Mouse (Mus musculus) MEL (cell line): ENCODE results near the gene Tnni2. TPM values are rescaled to one million over a fixed set of nuclear protein-coding genes. Genes with fewer than 3 reads are reported as not detected.
A peak's percentile ranks its signal among the peaks of the same experiment; 100 is the strongest.

Experiments
- DNase-seq: peaks from one replicate; pipeline ENCODE4 v3.0.0; 2011; ENCODE audit warnings: low read depth, low spot score
- H3K27ac ChIP-seq: 2 replicates; pipeline ENCODE4 v1.5.1; 2012; ENCODE audit warnings: low read depth, mild to moderate bottlenecking, control low read depth, low read length, moderate library complexity; ENCODE audit not compliant: control insufficient read depth
- H3K27me3 ChIP-seq, 2 experiments: fragments of 150-350 bp in 1 of 2; sonication (generic) in 1 of 2; 2 replicates each; pipeline ENCODE4 v1.6.1; 2012; ENCODE audit warnings: low read length in 2 of 2, mild to moderate bottlenecking in 2 of 2, improper control_type of control experiment in 1 of 2, moderate library complexity in 1 of 2; ENCODE audit not compliant: insufficient read depth in 2 of 2, control insufficient read depth in 1 of 2
- H3K36me3 ChIP-seq, 2 experiments: 2 replicates each; pipeline ENCODE4 v1.6.1; 2012 to 2014; ENCODE audit warnings: low read length in 2 of 2, improper control_type of control experiment in 1 of 2, inconsistent platforms in 1 of 2, mild to moderate bottlenecking in 1 of 2; ENCODE audit not compliant: insufficient read depth in 2 of 2, control insufficient read depth in 1 of 2
- H3K4me1 ChIP-seq, 2 experiments: fragments of 150-350 bp in 1 of 2; sonication (generic) in 1 of 2; 2 replicates each; pipeline ENCODE4 v1.6.1; 2012; ENCODE audit warnings: low read length in 2 of 2, improper control_type of control experiment in 1 of 2, mild to moderate bottlenecking in 1 of 2; ENCODE audit not compliant: insufficient read depth in 2 of 2, control insufficient read depth in 1 of 2
- H3K4me3 ChIP-seq, 2 experiments: fragments of 150-350 bp in 1 of 2; sonication (generic) in 1 of 2; 2 replicates each; pipeline ENCODE4 v1.5.1; 2012; ENCODE audit warnings: low read depth in 2 of 2, low read length in 2 of 2, mild to moderate bottlenecking in 2 of 2, moderate library complexity in 2 of 2, control low read depth in 1 of 2, improper control_type of control experiment in 1 of 2; ENCODE audit not compliant: control insufficient read depth in 1 of 2, insufficient read depth in 1 of 2
- H3K79me2 ChIP-seq: 2 replicates; pipeline ENCODE4 v1.6.1; 2012; ENCODE audit warnings: mild to moderate bottlenecking, low read length, moderate library complexity; ENCODE audit not compliant: control insufficient read depth, poor library complexity, insufficient read depth
- H3K9ac ChIP-seq: 2 replicates; pipeline ENCODE4 v1.6.1; 2012; ENCODE audit warnings: low read depth, mild to moderate bottlenecking, control low read depth, low read length, moderate library complexity; ENCODE audit not compliant: control insufficient read depth, poor library complexity, severe bottlenecking
- H3K9me3 ChIP-seq: fragments of 150-350 bp; sonication (generic); replicated peaks from 2 replicates; pipeline ENCODE4 v1.6.1; 2012; ENCODE audit warnings: mild to moderate bottlenecking, low read length, improper control_type of control experiment, moderate library complexity; ENCODE audit not compliant: insufficient read depth
- CHD1 ChIP-seq: IDR thresholded peaks from 2 replicates; pipeline ENCODE4 v1.6.1; 2012; ENCODE audit warnings: low read depth, mild to moderate bottlenecking, inconsistent platforms, low read length, improper control_type of control experiment
- E2F4 ChIP-seq: IDR thresholded peaks from 2 replicates; pipeline ENCODE4 v1.6.1; 2011; ENCODE audit warnings: low read depth, low read length, improper control_type of control experiment, borderline replicate concordance
- ELF1 ChIP-seq: IDR thresholded peaks from 2 replicates; pipeline ENCODE4 v1.6.1; 2014; ENCODE audit warnings: low read depth, mild to moderate bottlenecking, inconsistent platforms, low read length, improper control_type of control experiment, moderate library complexity
- GABPA ChIP-seq: IDR thresholded peaks from 2 replicates; pipeline ENCODE4 v1.6.1; 2012; ENCODE audit warnings: low read depth, mild to moderate bottlenecking, inconsistent platforms, low read length, improper control_type of control experiment, moderate library complexity
- HCFC1 ChIP-seq: IDR thresholded peaks from 2 replicates; pipeline ENCODE4 v1.6.1; 2012; ENCODE audit warnings: low read depth, mild to moderate bottlenecking, inconsistent platforms, low read length, improper control_type of control experiment, moderate library complexity
- JUND ChIP-seq: IDR thresholded peaks from 2 replicates; pipeline ENCODE4 v1.6.1; 2011; ENCODE audit warnings: low read depth, mild to moderate bottlenecking, improper control_type of control experiment, low read length
- MAFK ChIP-seq: IDR thresholded peaks from 2 replicates; pipeline ENCODE4 v1.6.1; 2011; ENCODE audit warnings: low read depth, mild to moderate bottlenecking, low read length, improper control_type of control experiment, borderline replicate concordance
- MEF2A ChIP-seq: IDR thresholded peaks from 2 replicates; pipeline ENCODE4 v1.6.1; 2014; ENCODE audit warnings: low read depth, mild to moderate bottlenecking, inconsistent platforms, low read length, improper control_type of control experiment; ENCODE audit not compliant: poor library complexity, insufficient replicate concordance, severe bottlenecking; ENCODE audit errors: extremely low read depth
- MXI1 ChIP-seq: IDR thresholded peaks from 2 replicates; pipeline ENCODE4 v1.6.1; 2011; ENCODE audit warnings: mild to moderate bottlenecking, low read depth, low read length, improper control_type of control experiment
- MYC ChIP-seq: IDR thresholded peaks from 2 replicates; pipeline ENCODE4 v1.6.1; 2011; ENCODE audit warnings: low read depth, mild to moderate bottlenecking, low read length, improper control_type of control experiment, moderate library complexity
- NELFE ChIP-seq: IDR thresholded peaks from 2 replicates; pipeline ENCODE4 v1.6.1; 2011; ENCODE audit warnings: low read depth, low read length, improper control_type of control experiment
- NRF1 ChIP-seq: IDR thresholded peaks from 2 replicates; pipeline ENCODE4 v1.6.1; 2014; ENCODE audit warnings: low read depth, mild to moderate bottlenecking, inconsistent platforms, low read length, improper control_type of control experiment, moderate library complexity; ENCODE audit not compliant: poor library complexity, insufficient read depth, severe bottlenecking
- POLR2A ChIP-seq, 2 experiments: IDR thresholded peaks; 2 replicates each; pipeline ENCODE4 v1.6.1; 2011 to 2012; ENCODE audit warnings: low read length in 2 of 2, mild to moderate bottlenecking in 2 of 2, control low read depth in 1 of 2, improper control_type of control experiment in 1 of 2, low read depth in 1 of 2, moderate library complexity in 1 of 2; ENCODE audit not compliant: control insufficient read depth in 1 of 2, insufficient read depth in 1 of 2, poor library complexity in 1 of 2
- POLR2AphosphoS5 ChIP-seq: IDR thresholded peaks from 2 replicates; pipeline ENCODE4 v1.6.1; 2012; ENCODE audit warnings: low read depth, borderline replicate concordance, mild to moderate bottlenecking, inconsistent platforms, low read length, moderate library complexity, mixed read lengths
- RAD21 ChIP-seq: IDR thresholded peaks from 2 replicates; pipeline ENCODE4 v1.6.1; 2011; ENCODE audit warnings: mild to moderate bottlenecking, low read depth, low read length, improper control_type of control experiment
- RCOR1 ChIP-seq: IDR thresholded peaks from 2 replicates; pipeline ENCODE4 v1.6.1; 2012; ENCODE audit warnings: low read depth, mild to moderate bottlenecking, inconsistent platforms, low read length, improper control_type of control experiment
- SMC3 ChIP-seq: IDR thresholded peaks from 2 replicates; pipeline ENCODE4 v1.6.1; 2011; ENCODE audit warnings: low read depth, low read length, improper control_type of control experiment
- USF1 ChIP-seq: IDR thresholded peaks from 2 replicates; pipeline ENCODE4 v1.6.1; 2014; ENCODE audit warnings: low read depth, mild to moderate bottlenecking, inconsistent platforms, low read length, improper control_type of control experiment, moderate library complexity
- ZC3H11A ChIP-seq: IDR thresholded peaks from 2 replicates; pipeline ENCODE4 v1.6.1; 2012; ENCODE audit warnings: low read depth, mild to moderate bottlenecking, inconsistent platforms, low read length, improper control_type of control experiment
- ZMIZ1 ChIP-seq: IDR thresholded peaks from 2 replicates; pipeline ENCODE4 v1.6.1; 2012; ENCODE audit warnings: low read depth, mild to moderate bottlenecking, inconsistent platforms, low read length, improper control_type of control experiment, moderate library complexity
- polyA plus RNA-seq, 2 experiments: library from polyadenylated mRNA; stranded (reverse) in 1 of 2; unstranded in 1 of 2; fragments of >175 nt in 1 of 2; fragments of >200 nt in 1 of 2; gene quantifications; 2 replicates each; pipeline versions ENCODE4 v1.2.1 to v1.2.4; 2012; ENCODE audit warnings: low replicate concordance in 2 of 2, low read depth in 1 of 2; ENCODE audit not compliant: insufficient read length in 2 of 2, insufficient read depth in 1 of 2, missing spikeins in 1 of 2
- total RNA-seq: library from RNA; depleted of rRNA; stranded (reverse); fragments of 300-350 nt; gene quantifications from 2 replicates; pipeline ENCODE4 v1.2.3, GENCODE M21; 2012

The Tnni2 gene
- total and polyA plus RNA-seq, 3 experiments, result 0.84 TPM; not detected in 2

DNA sequence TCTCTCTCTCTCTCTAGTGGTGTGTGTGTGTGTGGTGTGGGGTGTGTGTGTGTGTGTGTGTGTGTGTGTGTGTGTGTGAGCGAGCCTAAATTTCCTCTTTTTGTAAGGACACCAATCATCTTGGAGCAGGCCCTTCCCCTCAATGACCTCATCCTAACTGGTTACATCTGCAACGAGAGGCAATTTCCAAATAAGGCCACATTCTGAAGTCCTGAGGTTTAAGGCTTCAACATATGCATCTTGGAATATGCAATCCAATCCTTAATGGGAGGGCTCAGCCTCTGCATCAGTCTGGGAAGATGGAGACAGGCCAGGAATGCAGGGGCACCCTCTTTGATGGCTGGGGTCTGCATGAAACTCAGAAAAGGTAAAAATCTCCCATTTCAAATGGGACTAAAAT, 16.4 kb downstream of the Tnni2 start:
- Histone ChIP-seq H3K27ac (no peak overlapping the region), H3K36me3 (no peaks in the 10 kb centered on the region), H3K9me3 (no peaks in the 10 kb centered on the region), H3K79me2 (no peaks in the 10 kb centered on the region), H3K4me3 (no peak overlapping the region), H3K4me1 (no peaks in the 10 kb centered on the region), H3K27me3 (no peaks in the 10 kb centered on the region; a peak in 1 of 4 replicates), H3K9ac (no peak overlapping the region)
- DNase-seq, result peak; percentile 17
- TF ChIP-seq RAD21, result no peak
- no peak for TF ChIP-seq CHD1
- no peak for TF ChIP-seq HCFC1
- no peak for TF ChIP-seq NRF1

DNA sequence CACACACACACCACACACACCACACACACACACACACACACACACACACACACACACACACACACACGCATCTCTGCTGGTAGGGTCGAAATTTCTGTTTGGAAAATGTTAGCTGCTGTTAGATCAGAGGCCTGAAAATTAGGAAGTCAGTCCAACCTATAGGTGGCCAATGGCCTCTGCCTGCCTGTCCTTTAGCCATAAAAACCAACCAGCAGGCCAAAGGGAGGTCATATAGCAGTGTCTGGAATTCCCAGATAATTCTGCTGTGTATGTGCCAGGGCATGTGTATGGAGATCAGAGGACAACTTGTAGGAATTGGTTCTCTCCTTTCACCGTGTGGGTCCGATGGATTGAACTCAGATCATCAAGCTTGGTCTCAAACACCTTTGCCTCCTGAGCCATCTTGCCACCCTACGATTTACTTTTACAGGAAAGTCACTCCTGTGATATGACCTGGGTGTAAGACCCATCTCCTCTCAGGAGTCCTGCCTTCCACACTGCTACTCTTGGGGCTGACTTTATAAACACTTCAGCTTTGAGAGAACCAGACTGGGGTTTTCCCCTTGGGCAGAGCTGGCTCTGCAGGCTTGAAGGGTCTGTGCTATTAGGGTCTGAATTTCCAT, 17.2 kb downstream of the Tnni2 start:
- H3K36me3 ChIP-seq, result no peaks in the 10 kb centered on the region
- no peak overlapping the region for H3K27ac ChIP-seq
- H3K4me3 ChIP-seq, result no peak overlapping the region
- H3K9ac ChIP-seq, result no peak overlapping the region
- no peaks in the 10 kb centered on the region; a peak in 1 of 4 replicates for H3K27me3 ChIP-seq
- DNase-seq, result no peak
- no peak for TF ChIP-seq JUND
- no peak for TF ChIP-seq MEF2A
- TF ChIP-seq NELFE, result no peak
- no peak for TF ChIP-seq MAFK
- TF ChIP-seq MYC, result no peak
- TF ChIP-seq USF1, result no peak
- TF ChIP-seq SMC3, result no peak
- no peak for TF ChIP-seq CHD1
- TF ChIP-seq ELF1, result no peak
- TF ChIP-seq MXI1, result no peak
- no peak for TF ChIP-seq GABPA
- no peak for TF ChIP-seq RCOR1
- TF ChIP-seq POLR2AphosphoS5, result no peak
- no peak for TF ChIP-seq ZC3H11A
- no peak for TF ChIP-seq E2F4
- no peak for TF ChIP-seq POLR2A (IDR thresholded peaks at IDR 0.05; ENCODE audit: control insufficient read depth in 1 of 2, insufficient read depth in 1 of 2, low read depth in 1 of 2, low read length in 2 of 2, poor library complexity in 1 of 2)
- TF ChIP-seq ZMIZ1, result no peak
- no peaks in the 10 kb centered on the region for H3K79me2 ChIP-seq
- H3K4me1 ChIP-seq, result no peaks in the 10 kb centered on the region
- no peaks in the 10 kb centered on the region for H3K9me3 ChIP-seq
